Mouse (Mus musculus) midbrain, embryonic 11.5 days (tissue): ENCODE results near the gene Cntf. TPM values are rescaled to one million over a fixed set of nuclear protein-coding genes. Genes with fewer than 3 reads are reported as not detected.
"Not testable (repeated sequence)": the region's sequence is repeated elsewhere in the genome, so short reads cannot be mapped to it uniquely, and the experiment has no call there.

Experiments used
- ATAC-seq: fragments of 200-750 bp; cut with Nextera tagmentation; 2 replicates; pipeline ENCODE4 v1.8.0; 2017; ENCODE audit warnings: moderate TSS enrichment, moderate library complexity; ENCODE audit not compliant: low FRiP score
- DNase-seq: peaks from one replicate; pipeline ENCODE4 v3.0.0; 2015; ENCODE audit warnings: low spot score; ENCODE audit errors: missing footprints
- H3K27ac ChIP-seq: fragments of 300-500 bp; sonication (generic); 2 replicates; pipeline ENCODE4 v1.5.1; 2014; ENCODE audit warnings: low read depth, low read length
- H3K27me3 ChIP-seq: fragments of 300-500 bp; sonication (generic); 2 replicates; pipeline ENCODE4 v1.6.1; 2014; ENCODE audit warnings: mild to moderate bottlenecking, low read length, moderate library complexity, mixed read lengths; ENCODE audit not compliant: control insufficient read depth, insufficient read depth
- H3K36me3 ChIP-seq: fragments of 300-500 bp; sonication (generic); 2 replicates; pipeline ENCODE4 v1.6.1; 2014; ENCODE audit warnings: mild to moderate bottlenecking, low read length, moderate library complexity, mixed read lengths; ENCODE audit not compliant: control insufficient read depth, insufficient read depth
- H3K4me1 ChIP-seq: fragments of 300-500 bp; sonication (generic); 2 replicates; pipeline ENCODE4 v1.6.1; 2014; ENCODE audit warnings: low read length; ENCODE audit not compliant: control insufficient read depth, insufficient read depth
- H3K4me2 ChIP-seq: fragments of 300-500 bp; sonication (generic); 2 replicates; pipeline ENCODE4 v1.6.1; 2014; ENCODE audit warnings: mild to moderate bottlenecking, moderate library complexity
- H3K4me3 ChIP-seq: fragments of 300-500 bp; sonication (generic); 2 replicates; pipeline ENCODE4 v1.5.1; 2014; ENCODE audit warnings: low read depth, low read length
- H3K9ac ChIP-seq: fragments of 300-500 bp; sonication (generic); 2 replicates; pipeline ENCODE4 v1.6.1; 2014; ENCODE audit warnings: low read length
- H3K9me3 ChIP-seq: fragments of 300-500 bp; sonication (generic); 2 replicates; pipeline ENCODE4 v1.6.1; 2016; ENCODE audit warnings: low read length; ENCODE audit not compliant: control insufficient read depth
- WGBS: fragments of 180-500 bp; shearing (Covaris S2); extraction: QIAGEN DNeasy Blood & Tissue Kit; methylation state at CpG from one replicate; pipeline ENCODE4 v1.1.7; 2014; 5-methylcytosine and 5-hydroxymethylcytosine counted together
- polyA plus RNA-seq: library from polyadenylated mRNA; unstranded; fragments of >200 nt; fragmentation: Nextera tagmentation; extraction: Ambion mirVana; gene quantifications from 2 replicates; pipeline ENCODE4 v1.2.1, GENCODE M21; 2014

Gene Cntf
- polyA plus RNA-seq, 1 experiment from 2014 or later, result 0.36 TPM

- H3K36me3 ChIP-seq, result no peaks in the 10 kb centered on the region
- ATAC-seq, result no peak
- H3K4me1 ChIP-seq, result no peaks in the 10 kb centered on the region
- H3K27me3 ChIP-seq, result no peaks in the 10 kb centered on the region
- H3K4me2 ChIP-seq, result no peak overlapping the region
- no peak overlapping the region for H3K27ac ChIP-seq
- no peak overlapping the region for H3K9ac ChIP-seq
- H3K4me3 ChIP-seq, result no peak overlapping the region
- DNase-seq, result no peak
- 72% methylated on average over 1 of the region's 1 CpGs for WGBS
- no peaks in the 10 kb centered on the region for H3K9me3 ChIP-seq
Observed at GRCm38 (mm10) chr19:12731036-12731435, 34.4 kb downstream of the Cntf start.

- Histone ChIP-seq H3K36me3 (no peaks in the 10 kb centered on the region), H3K9ac (no peak overlapping the region), H3K27ac (no peak overlapping the region), H3K27me3 (no peaks in the 10 kb centered on the region), H3K9me3 (no peaks in the 10 kb centered on the region), H3K4me1 (no peaks in the 10 kb centered on the region), H3K4me3 (no peak overlapping the region), H3K4me2 (no peak overlapping the region)
- no peak for ATAC-seq
- WGBS, result 82% methylated on average over 1 of the region's 1 CpGs
- no peak for DNase-seq
Observed at GRCm38 (mm10) chr19:12725851-12726250, 39.6 kb downstream of the Cntf start.

- no peak overlapping the region for H3K27ac ChIP-seq
- no peaks in the 10 kb centered on the region for H3K27me3 ChIP-seq
- DNase-seq (no peak), ATAC-seq (no peak)
- no peaks in the 10 kb centered on the region for H3K4me1 ChIP-seq
- no peaks in the 10 kb centered on the region for H3K9me3 ChIP-seq
- no peak overlapping the region for H3K9ac ChIP-seq
- H3K4me2 ChIP-seq, result no peak overlapping the region
- H3K36me3 ChIP-seq, result no peaks in the 10 kb centered on the region
- H3K4me3 ChIP-seq, result no peak overlapping the region
- WGBS, result 81% methylated on average over 2 of the region's 3 CpGs
Observed at GRCm38 (mm10) chr19:12722308-12722707, 43.1 kb downstream of the Cntf start.

GRCm38 (mm10) chr19:12721596-12721995 is 43.8 kb downstream of the Cntf start:
- not testable (repeated sequence) for DNase-seq, H3K4me1 ChIP-seq, H3K27ac ChIP-seq, H3K9me3 ChIP-seq, ATAC-seq, H3K36me3 ChIP-seq, H3K4me3 ChIP-seq, H3K9ac ChIP-seq, H3K27me3 ChIP-seq, H3K4me2 ChIP-seq
- 91% methylated on average over 7 of the region's 7 CpGs for WGBS

GRCm38 (mm10) chr19:12720919-12721318 is 44.5 kb downstream of the Cntf start:
- DNase-seq, H3K9ac ChIP-seq, H3K27me3 ChIP-seq, H3K4me2 ChIP-seq, ATAC-seq, H3K9me3 ChIP-seq, H3K27ac ChIP-seq, H3K36me3 ChIP-seq, H3K4me1 ChIP-seq, H3K4me3 ChIP-seq: not testable (repeated sequence)
- WGBS, result 89% methylated on average over 5 of the region's 5 CpGs

- Histone ChIP-seq H3K36me3 (no peaks in the 10 kb centered on the region), H3K4me3 (no peak overlapping the region), H3K4me2 (no peak overlapping the region), H3K9ac (no peak overlapping the region), H3K4me1 (no peaks in the 10 kb centered on the region), H3K27me3 (no peaks in the 10 kb centered on the region), H3K27ac (no peak overlapping the region), H3K9me3 (no peaks in the 10 kb centered on the region)
- ATAC-seq, result no peak
- no peak for DNase-seq
- whole genome bisulfite sequencing, result 63% methylated on average over 2 of the region's 2 CpGs
Observed at GRCm38 (mm10) chr19:12720463-12720862, 45.0 kb downstream of the Cntf start.

GRCm38 (mm10) chr19:12719189-12719588 is 46.2 kb downstream of the Cntf start:
- Histone ChIP-seq H3K27me3 (no peaks in the 10 kb centered on the region), H3K4me2 (no peak overlapping the region), H3K4me3 (no peak overlapping the region), H3K36me3 (no peaks in the 10 kb centered on the region), H3K4me1 (no peaks in the 10 kb centered on the region), H3K9ac (no peak overlapping the region), H3K9me3 (no peaks in the 10 kb centered on the region), H3K27ac (no peak overlapping the region)
- DNase-seq (no peak), ATAC-seq (no peak)
- WGBS, result 82% methylated on average over 6 of the region's 6 CpGs

Other genes with a start within 250 kb of the Cntf start
- 27.4 and 31.1 TPM in 2 replicates for gene Fam111a, start 219.9 kb downstream of the Cntf start, polyA plus RNA-seq
- not detected in 2 replicates for gene Gm4952, start 165.7 kb downstream of the Cntf start, polyA plus RNA-seq
- gene Glyat, start 132.3 kb downstream of the Cntf start, polyA plus RNA-seq, result not detected in 2 replicates
- gene Olfr1442, start 95.2 kb downstream of the Cntf start, polyA plus RNA-seq, result not detected in 2 replicates
- gene Olfr1443, start 87.5 kb downstream of the Cntf start, polyA plus RNA-seq, result not detected in 2 replicates
- gene Keg1, start 69.8 kb downstream of the Cntf start, polyA plus RNA-seq, result not detected in 2 replicates
- 13.1 and 13.2 TPM in 2 replicates for gene Zfp91, start 30.5 kb upstream of the Cntf start, polyA plus RNA-seq
- 0.92 and 1.2 TPM in 2 replicates for gene Lpxn, start 30.6 kb upstream of the Cntf start, polyA plus RNA-seq
- gene Gm5244, start 81.0 kb upstream of the Cntf start, polyA plus RNA-seq, result not detected in 2 replicates
- gene Olfr1444, start 91.7 kb upstream of the Cntf start, polyA plus RNA-seq, result not detected in 2 replicates
- gene Olfr1445, start 118.2 kb upstream of the Cntf start, polyA plus RNA-seq, result not detected in 2 replicates
- not detected in 2 replicates for gene Olfr1446, start 127.9 kb upstream of the Cntf start, polyA plus RNA-seq
- gene Olfr1447, start 138.1 kb upstream of the Cntf start, polyA plus RNA-seq, result not detected in 2 replicates
- gene Olfr1448, start 158.8 kb upstream of the Cntf start, polyA plus RNA-seq, result not detected in 2 replicates
- not detected in 2 replicates for gene Olfr1449, start 165.2 kb upstream of the Cntf start, polyA plus RNA-seq
- not detected in 2 replicates for gene Olfr1450, start 184.6 kb upstream of the Cntf start, polyA plus RNA-seq
- gene Olfr1451, start 229.4 kb upstream of the Cntf start, polyA plus RNA-seq, result not detected in 2 replicates